Mouse (Mus musculus) liver, adult 2 months (tissue): ENCODE data around the gene S100a5.

Source experiments
- CTCF ChIP-seq: fragments of 200-500 bp; IDR thresholded peaks from 2 replicates; pipeline ENCODE4 v1.5.1; 2011; ENCODE audit warnings: low read depth, low read length, control low read depth
- POLR2A ChIP-seq: fragments of 200-500 bp; IDR thresholded peaks from 2 replicates; pipeline ENCODE4 v1.6.1; 2011; ENCODE audit warnings: low read length, control low read depth; ENCODE audit not compliant: insufficient read depth; ENCODE audit errors: extremely low read depth

DNA sequence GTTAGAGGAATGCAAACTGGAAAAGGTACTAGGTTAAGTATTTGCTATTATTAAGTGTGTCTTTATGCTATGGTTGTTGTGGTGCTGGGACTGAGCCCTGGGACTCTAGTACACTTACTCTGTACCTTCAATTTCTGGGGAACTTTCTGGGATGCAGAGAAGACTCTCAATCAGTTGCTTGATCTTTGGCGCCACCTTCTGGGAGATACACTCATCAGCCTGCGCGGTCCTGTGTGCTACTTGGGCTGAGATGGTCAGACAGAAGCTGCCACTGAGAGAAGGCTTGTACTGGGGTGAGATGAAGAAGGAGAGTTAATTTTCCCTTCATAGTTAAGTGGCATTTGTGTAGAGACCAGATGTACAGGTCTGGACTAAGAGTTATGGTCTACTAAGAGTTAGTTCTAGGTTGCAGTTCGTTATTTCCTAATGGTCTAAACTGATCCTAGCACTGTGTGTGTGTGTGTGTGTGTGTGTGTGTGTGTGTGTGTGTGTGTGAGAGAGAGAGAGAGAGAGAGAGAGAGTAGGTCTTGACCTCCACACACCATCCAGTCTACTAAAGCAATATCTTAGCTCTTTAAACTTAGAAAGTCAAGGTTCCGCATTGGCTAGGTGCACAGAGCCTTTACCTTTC is 44.7 kb downstream of the S100a5 start:
- TF ChIP-seq CTCF (peak; percentile 79), POLR2A (no peak)
